Mouse (Mus musculus) neural tube, embryonic 12.5 days (tissue): ENCODE data around the gene Sh2d1a. TPM values are rescaled to one million over a fixed set of nuclear protein-coding genes. Genes with fewer than 3 reads are reported as not detected.

Source experiments
- ATAC-seq: fragments of 200-750 bp; cut with Nextera tagmentation; 2 replicates; pipeline ENCODE4 v1.8.0; 2017; ENCODE audit warnings: low read depth, mild to moderate bottlenecking, moderate TSS enrichment, moderate library complexity; ENCODE audit not compliant: low FRiP score
- H3K27ac ChIP-seq: fragments of 300-500 bp; sonication (generic); 2 replicates; pipeline ENCODE4 v1.5.1; 2016
- H3K27me3 ChIP-seq: fragments of 300-500 bp; sonication (generic); replicated peaks from 2 replicates; pipeline ENCODE4 v1.6.1; 2016; ENCODE audit warnings: mild to moderate bottlenecking
- H3K36me3 ChIP-seq: fragments of 300-500 bp; sonication (generic); 2 replicates; pipeline ENCODE4 v1.6.1; 2016; ENCODE audit warnings: mild to moderate bottlenecking
- H3K4me1 ChIP-seq: fragments of 300-500 bp; sonication (generic); 2 replicates; pipeline ENCODE4 v1.6.1; 2016
- H3K4me2 ChIP-seq: fragments of 300-500 bp; sonication (generic); replicated peaks from 2 replicates; pipeline ENCODE4 v1.6.1; 2016; ENCODE audit warnings: mild to moderate bottlenecking
- H3K4me3 ChIP-seq: fragments of 300-500 bp; sonication (generic); 2 replicates; pipeline ENCODE4 v1.5.1; 2016
- H3K9ac ChIP-seq: fragments of 300-500 bp; sonication (generic); 2 replicates; pipeline ENCODE4 v1.6.1; 2016; ENCODE audit warnings: mild to moderate bottlenecking
- H3K9me3 ChIP-seq: fragments of 300-500 bp; sonication (generic); 2 replicates; pipeline ENCODE4 v1.6.1; 2016; ENCODE audit warnings: mild to moderate bottlenecking
- WGBS: fragments of 180-500 bp; shearing (Covaris S2); methylation state at CpG from one replicate; pipeline ENCODE4 v1.1.7; 2016; 5-methylcytosine and 5-hydroxymethylcytosine counted together
- polyA plus RNA-seq: library from polyadenylated mRNA; unstranded; fragments of >200 nt; fragmentation: Nextera tagmentation; extraction: Ambion mirVana; gene quantifications from 2 replicates; pipeline ENCODE4 v1.2.1, GENCODE M21; 2016

Sh2d1a gene
- 0.47 and 0.53 TPM in 2 replicates for polyA plus RNA-seq

DNA sequence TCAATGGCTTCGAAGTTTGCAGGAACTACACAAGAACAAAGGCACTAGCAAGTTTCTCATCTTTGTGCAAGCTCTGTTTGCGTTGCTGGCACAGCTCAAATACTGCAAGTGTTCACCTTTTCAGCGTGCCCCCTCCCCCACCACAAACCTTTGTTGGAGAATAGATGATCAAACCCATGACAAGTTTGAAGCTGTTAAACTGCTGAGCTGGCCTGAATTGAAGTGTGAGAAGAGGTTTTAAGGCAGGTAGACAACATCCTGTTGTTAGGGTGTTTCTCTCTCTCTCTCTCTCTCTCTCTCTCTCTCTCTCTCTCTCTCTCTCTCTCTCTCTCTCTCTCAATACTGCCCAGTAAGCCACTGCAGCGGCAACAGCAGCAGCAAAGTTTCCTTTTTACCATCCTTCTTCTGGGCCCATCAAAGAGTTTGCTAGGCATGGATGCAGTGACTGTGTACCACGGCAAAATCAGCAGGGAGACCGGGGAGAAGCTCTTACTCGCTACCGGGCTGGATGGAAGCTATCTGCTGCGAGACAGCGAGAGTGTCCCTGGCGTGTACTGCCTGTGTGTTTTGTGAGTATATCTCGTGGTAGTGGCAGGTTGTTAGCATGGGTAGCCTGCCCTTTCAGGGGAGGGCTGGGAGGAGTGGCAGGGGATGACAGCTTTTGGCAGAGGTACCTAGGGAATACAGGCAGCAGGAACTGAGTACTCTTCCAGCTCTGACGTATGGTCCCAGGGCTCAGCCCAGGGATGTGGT, at the start of gene Sh2d1a:
Sh2d1a (plus strand) TSS at position 163 of the 753 bp plus-strand sequence.
- Histone ChIP-seq H3K27ac (no peak within 1 kb of the TSS), H3K4me2 (no peak within 1 kb of the TSS), H3K9me3 (no peaks in the 10 kb centered on the region), H3K4me3 (no peak within 1 kb of the TSS), H3K4me1 (no peaks in the 10 kb centered on the region), H3K9ac (no peak within 1 kb of the TSS), H3K27me3 (no peaks in the 10 kb centered on the region), H3K36me3 (no peaks in the 10 kb centered on the region)
- no peak for ATAC-seq
- 77% methylated on average over 13 of the region's 13 CpGs for WGBS

- Histone ChIP-seq H3K4me2 (no peak overlapping the region), H3K9ac (no peak overlapping the region), H3K27me3 (no peaks in the 10 kb centered on the region), H3K9me3 (no peaks in the 10 kb centered on the region), H3K27ac (no peak overlapping the region), H3K4me1 (no peaks in the 10 kb centered on the region), H3K4me3 (no peak overlapping the region), H3K36me3 (no peaks in the 10 kb centered on the region)
- no peak for ATAC-seq
- 100% methylated on average over 1 of the region's 1 CpGs for WGBS
These were observed 49.3 kb upstream of the Sh2d1a start for GRCm38 (mm10) chrX:42453001-42453400.

- no peak overlapping the region for H3K9ac ChIP-seq
- H3K4me2 ChIP-seq, result no peak overlapping the region
- no peak overlapping the region for H3K27ac ChIP-seq
- no peak for ATAC-seq
- no peak overlapping the region for H3K4me3 ChIP-seq
- no peaks in the 10 kb centered on the region for H3K9me3 ChIP-seq
- no peaks in the 10 kb centered on the region for H3K36me3 ChIP-seq
- H3K27me3 ChIP-seq, result no peaks in the 10 kb centered on the region
- 81% methylated on average over 7 of the region's 7 CpGs for WGBS
- no peaks in the 10 kb centered on the region for H3K4me1 ChIP-seq
These were observed 47.7 kb upstream of the Sh2d1a start for GRCm38 (mm10) chrX:42454533-42454932.

GRCm38 (mm10) chrX:42489446-42489845, 12.8 kb upstream of the Sh2d1a start, which contains the start of gene Tex13c2:
Gene Tex13c2 (plus strand): TSS chrX:42489691.
- H3K9me3 ChIP-seq, result no peaks in the 10 kb centered on the region
- H3K36me3 ChIP-seq, result no peaks in the 10 kb centered on the region
- no peak within 1 kb of the TSS for H3K4me3 ChIP-seq
- H3K4me2 ChIP-seq, result no peak within 1 kb of the TSS
- no peak within 1 kb of the TSS for H3K9ac ChIP-seq
- no peak for ATAC-seq
- no peaks in the 10 kb centered on the region for H3K4me1 ChIP-seq
- H3K27me3 ChIP-seq, result no peaks in the 10 kb centered on the region
- no peak within 1 kb of the TSS for H3K27ac ChIP-seq
- 92% methylated on average over 16 of the region's 16 CpGs for WGBS

GRCm38 (mm10) chrX:42490336-42490735, 11.9 kb upstream of the Sh2d1a start:
- Histone ChIP-seq H3K9ac (no peak overlapping the region), H3K4me3 (no peak overlapping the region), H3K9me3 (no peaks in the 10 kb centered on the region), H3K36me3 (no peaks in the 10 kb centered on the region), H3K4me2 (no peak overlapping the region), H3K27me3 (no peaks in the 10 kb centered on the region), H3K27ac (no peak overlapping the region), H3K4me1 (no peaks in the 10 kb centered on the region)
- 92% methylated on average over 8 of the region's 8 CpGs for WGBS
- no peak for ATAC-seq

DNA sequence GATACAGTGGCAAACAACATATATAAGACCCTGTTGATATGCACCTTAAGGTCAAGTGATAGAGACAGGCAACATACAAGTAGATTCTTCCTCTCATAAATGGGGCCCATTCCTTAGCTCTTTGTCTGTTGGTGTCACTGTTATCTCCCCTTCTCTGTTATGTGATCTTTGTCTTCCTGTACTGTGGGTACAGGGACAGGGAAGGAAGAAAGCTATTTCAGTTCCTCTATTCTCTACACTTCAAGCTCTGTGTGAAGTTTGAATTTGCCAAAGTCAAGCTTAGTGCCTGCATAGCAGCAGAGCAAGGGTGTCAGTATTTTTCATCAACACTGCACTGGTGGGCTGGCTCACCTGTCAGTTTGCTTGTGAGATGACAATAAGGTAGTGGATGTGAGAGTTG, 1.7 kb upstream of the Sh2d1a start:
- H3K9me3 ChIP-seq, result no peaks in the 10 kb centered on the region
- H3K4me1 ChIP-seq, result no peaks in the 10 kb centered on the region
- H3K9ac ChIP-seq, result no peak overlapping the region
- H3K4me3 ChIP-seq, result no peak overlapping the region
- no peak for ATAC-seq
- no peaks in the 10 kb centered on the region for H3K27me3 ChIP-seq
- no peak overlapping the region for H3K4me2 ChIP-seq
- no peak overlapping the region for H3K27ac ChIP-seq
- no peaks in the 10 kb centered on the region for H3K36me3 ChIP-seq

DNA sequence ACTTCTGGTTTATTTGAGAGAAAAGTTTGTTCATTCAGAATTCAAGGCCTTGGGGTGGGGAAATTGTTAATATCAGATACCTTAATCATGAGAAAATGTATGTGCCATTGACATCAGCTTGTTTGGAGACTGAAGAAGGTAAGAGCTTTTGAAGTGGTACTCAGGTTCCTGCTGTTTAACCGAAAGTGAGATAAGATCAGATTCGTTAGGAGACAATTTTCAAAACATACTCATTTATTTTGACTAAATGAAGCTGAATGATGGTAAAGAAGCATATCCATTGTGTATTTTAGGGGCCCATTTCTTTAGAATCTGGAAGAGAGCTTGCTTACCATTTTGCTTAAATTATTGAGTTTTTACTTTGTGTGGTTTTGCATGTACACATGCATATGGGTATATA, 8.9 kb downstream of the Sh2d1a start:
- no peaks in the 10 kb centered on the region for H3K4me1 ChIP-seq
- ATAC-seq, result no peak
- H3K27me3 ChIP-seq, result no peaks in the 10 kb centered on the region
- no peaks in the 10 kb centered on the region for H3K36me3 ChIP-seq
- no peak overlapping the region for H3K27ac ChIP-seq
- no peaks in the 10 kb centered on the region for H3K9me3 ChIP-seq
- H3K4me2 ChIP-seq, result no peak overlapping the region
- no peak overlapping the region for H3K4me3 ChIP-seq
- no peak overlapping the region for H3K9ac ChIP-seq
- 84% methylated on average over 2 of the region's 2 CpGs for whole genome bisulfite sequencing

- Histone ChIP-seq H3K4me2 (no peak overlapping the region), H3K4me3 (no peak overlapping the region), H3K4me1 (no peaks in the 10 kb centered on the region), H3K9me3 (no peaks in the 10 kb centered on the region), H3K27ac (no peak overlapping the region), H3K27me3 (no peaks in the 10 kb centered on the region), H3K36me3 (no peaks in the 10 kb centered on the region), H3K9ac (no peak overlapping the region)
- no peak for ATAC-seq
These were observed 10.3 kb downstream of the Sh2d1a start for GRCm38 (mm10) chrX:42512567-42512966.

DNA sequence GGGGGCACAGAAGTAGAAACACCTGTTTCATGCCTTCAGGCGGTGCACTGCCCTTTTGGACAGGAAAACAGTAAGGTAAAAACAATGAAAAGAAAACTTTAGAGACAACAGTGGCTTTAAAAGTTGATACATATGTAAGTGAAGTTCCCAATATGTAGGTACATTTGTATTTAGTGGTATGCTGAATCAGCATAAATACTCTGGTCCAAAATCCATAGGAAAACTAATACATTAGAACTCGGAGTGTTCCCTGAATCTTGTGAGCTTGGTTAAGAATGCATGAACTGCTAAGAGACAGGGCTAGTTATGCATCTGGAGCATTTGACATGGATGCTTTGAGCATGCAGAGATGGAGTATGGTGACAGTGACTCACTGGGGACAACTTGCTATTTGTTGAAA, 20.6 kb downstream of the Sh2d1a start:
- Histone ChIP-seq H3K9ac (no peak overlapping the region), H3K9me3 (no peaks in the 10 kb centered on the region), H3K4me3 (no peak overlapping the region), H3K4me1 (no peaks in the 10 kb centered on the region), H3K4me2 (no peak overlapping the region), H3K27ac (no peak overlapping the region), H3K27me3 (no peaks in the 10 kb centered on the region), H3K36me3 (no peaks in the 10 kb centered on the region)
- no peak for ATAC-seq
- WGBS, result 86% methylated on average over 2 of the region's 2 CpGs

- Histone ChIP-seq H3K9me3 (no peaks in the 10 kb centered on the region), H3K36me3 (no peaks in the 10 kb centered on the region), H3K27ac (no peak overlapping the region), H3K4me2 (no peak overlapping the region), H3K4me3 (no peak overlapping the region), H3K27me3 (no peaks in the 10 kb centered on the region), H3K4me1 (no peaks in the 10 kb centered on the region), H3K9ac (no peak overlapping the region)
- 49% methylated on average over 4 of the region's 4 CpGs for WGBS
- ATAC-seq, result no peak
These were observed 28.4 kb downstream of the Sh2d1a start for GRCm38 (mm10) chrX:42530703-42531102.

GRCm38 (mm10) chrX:42540030-42540755, 37.9 kb downstream of the Sh2d1a start:
- Histone ChIP-seq H3K4me3 (no peak overlapping the region), H3K9ac (no peak overlapping the region), H3K27me3 (no peaks in the 10 kb centered on the region), H3K4me1 (no peaks in the 10 kb centered on the region), H3K4me2 (peak overlapping the region; percentile 33; the same call in 1 of the 2 replicates), H3K36me3 (no peaks in the 10 kb centered on the region), H3K27ac (no peak overlapping the region), H3K9me3 (no peaks in the 10 kb centered on the region)
- 0 out of 2 replicates have a peak, but pooled peaks have one; percentile 33 for ATAC-seq
- 29% methylated on average over 3 of the region's 3 CpGs for WGBS

DNA sequence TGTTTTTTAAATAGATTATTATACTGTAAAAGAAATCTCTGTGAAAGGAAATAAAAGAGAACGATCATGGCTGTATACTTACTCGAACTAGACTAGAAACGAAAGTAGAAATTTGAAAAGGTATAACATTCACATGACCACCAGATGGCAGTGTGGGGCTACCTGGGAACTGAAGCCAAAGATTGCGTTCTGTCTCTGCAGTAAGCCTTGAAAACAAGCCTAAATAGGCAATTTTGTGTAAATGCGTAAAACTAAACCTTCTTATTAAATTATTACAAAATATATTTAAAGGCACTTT, 38.5 kb downstream of the Sh2d1a start:
- H3K27ac ChIP-seq, result no peak overlapping the region
- H3K36me3 ChIP-seq, result no peaks in the 10 kb centered on the region
- no peak overlapping the region for H3K4me3 ChIP-seq
- H3K9me3 ChIP-seq, result no peaks in the 10 kb centered on the region
- no peaks in the 10 kb centered on the region for H3K4me1 ChIP-seq
- ATAC-seq, result 0 out of 2 replicates have a peak, but pooled peaks have one; percentile 17
- no peaks in the 10 kb centered on the region for H3K27me3 ChIP-seq
- H3K9ac ChIP-seq, result no peak overlapping the region
- WGBS, result 33% methylated on average over 5 of the region's 5 CpGs
- H3K4me2 ChIP-seq, result peak overlapping the region; percentile 33; the same call in 1 of the 2 replicates

GRCm38 (mm10) chrX:42545076-42545475, 42.8 kb downstream of the Sh2d1a start:
- no peaks in the 10 kb centered on the region for H3K4me1 ChIP-seq
- H3K4me3 ChIP-seq, result no peak overlapping the region
- no peak overlapping the region for H3K9ac ChIP-seq
- no peaks in the 10 kb centered on the region for H3K36me3 ChIP-seq
- 96% methylated on average over 1 of the region's 1 CpGs for WGBS
- no peaks in the 10 kb centered on the region for H3K27me3 ChIP-seq
- no peaks in the 10 kb centered on the region for H3K9me3 ChIP-seq
- no peak overlapping the region for H3K27ac ChIP-seq
- no peak overlapping the region for H3K4me2 ChIP-seq
- no peak for ATAC-seq
